Mouse (Mus musculus) kidney, adult 2 months (tissue): ENCODE measurements at regions not wholly inside any gene's neighbourhood (a gene's known extent, or its start where the extent isn't known, plus 50 kb on each side); places are given as distances from the start of the nearest gene placed in this dataset.

Source experiments
- DNase-seq: peaks from one replicate; pipeline ENCODE4 v3.0.0; 2021
- H3K27ac ChIP-seq: fragments of 200-500 bp; 2 replicates; pipeline ENCODE4 v1.5.1; 2012; ENCODE audit warnings: low read depth, low read length, control low read depth, inconsistent platforms; ENCODE audit not compliant: insufficient read depth
- H3K27me3 ChIP-seq: fragments of 200-500 bp; replicated peaks from 2 replicates; pipeline ENCODE4 v1.6.1; 2012; ENCODE audit warnings: mild to moderate bottlenecking, moderate library complexity, low read length, inconsistent platforms; ENCODE audit not compliant: control insufficient read depth, insufficient read depth
- H3K36me3 ChIP-seq: fragments of 200-500 bp; 2 replicates; pipeline ENCODE4 v1.6.1; 2012; ENCODE audit warnings: mild to moderate bottlenecking, moderate library complexity, low read length, inconsistent platforms; ENCODE audit not compliant: control insufficient read depth, insufficient read depth
- H3K4me1 ChIP-seq: fragments of 200-500 bp; 2 replicates; pipeline ENCODE4 v1.6.1; 2011; ENCODE audit warnings: low read length; ENCODE audit not compliant: control insufficient read depth, insufficient read depth
- H3K4me3 ChIP-seq: fragments of 200-500 bp; 2 replicates; pipeline ENCODE4 v1.5.1; 2011; ENCODE audit warnings: mild to moderate bottlenecking, low read depth, low read length, control low read depth; ENCODE audit not compliant: insufficient read depth
- CTCF ChIP-seq: fragments of 200-500 bp; conservative IDR thresholded peaks from 2 replicates; pipeline ENCODE4 v1.5.1; 2011; ENCODE audit warnings: low read depth, mild to moderate bottlenecking, control low read depth, low read length, moderate library complexity, mixed read lengths; ENCODE audit not compliant: insufficient read depth, insufficient read length
- POLR2A ChIP-seq: fragments of 200-500 bp; IDR thresholded peaks from one replicate; pipeline ENCODE4 v1.6.1; 2011; ENCODE audit warnings: low read depth, low read length, control low read depth
- WGBS: fragments of 180-500 bp; shearing (Covaris S2); methylation state at CpG from one replicate; pipeline ENCODE4 v1.1.7; 2018; 5-methylcytosine and 5-hydroxymethylcytosine counted together

GRCm38 (mm10) chr3:18623831-18624304 lies 675.7 kb downstream of the Cypt12 start:
- peak; percentile 90 for DNase-seq
- 2% methylated on average over 4 of the region's 4 CpGs for whole genome bisulfite sequencing
- Histone ChIP-seq H3K4me1 (peaks cover 3% of the 10 kb centered on the region; the same call in 1 of the 2 replicates), H3K36me3 (no peaks in the 10 kb centered on the region), H3K4me3 (no peak overlapping the region), H3K27me3 (no peaks in the 10 kb centered on the region), H3K27ac (peak overlapping the region; percentile 96)
- peak; percentile 76 for TF ChIP-seq CTCF
- TF ChIP-seq POLR2A, result no peak

DNA sequence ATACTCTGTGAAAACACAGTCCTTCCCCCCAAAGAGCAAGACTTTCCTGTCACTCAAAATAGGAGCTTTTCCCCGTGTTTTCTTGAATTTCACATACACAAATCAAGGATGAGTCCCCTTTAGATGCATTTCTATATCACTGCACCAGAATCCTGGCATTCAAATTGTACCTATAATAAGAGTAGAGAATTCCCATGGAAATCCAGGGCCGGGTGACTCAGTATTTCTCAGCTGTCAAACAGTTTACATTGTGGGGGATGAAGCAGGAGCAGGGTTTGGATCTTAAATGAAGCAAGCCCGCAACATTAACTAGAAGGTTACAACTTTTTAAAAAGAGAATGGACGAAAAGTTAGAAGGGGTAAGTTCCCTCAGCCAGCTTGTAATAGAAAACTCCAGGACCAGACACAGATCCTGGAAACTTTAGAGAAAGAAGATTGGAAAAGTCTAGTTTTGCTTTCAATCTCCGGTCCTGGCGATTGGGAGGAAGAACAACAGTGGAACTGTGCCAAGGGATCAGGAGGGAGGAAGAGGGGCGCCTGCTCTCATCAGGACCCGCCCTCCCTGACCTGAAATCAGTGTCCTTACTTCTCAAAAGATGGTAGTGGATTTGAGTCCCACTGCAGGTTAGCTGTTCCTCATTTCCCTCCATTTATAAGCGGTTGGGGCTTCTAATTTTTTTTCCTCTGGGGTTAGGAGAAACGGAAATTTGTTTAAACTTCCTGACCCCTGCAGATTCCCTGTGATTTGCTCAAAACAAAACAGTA lies 676.4 kb downstream of the Cypt12 start:
- H3K27ac ChIP-seq, result peak overlapping the region; percentile 96
- no peak for TF ChIP-seq CTCF
- no peak for TF ChIP-seq POLR2A
- no peaks in the 10 kb centered on the region for H3K36me3 ChIP-seq
- peak overlapping the region; percentile 28; the same call in 1 of the 2 replicates for H3K4me3 ChIP-seq
- peak; percentile 77 for DNase-seq
- peaks cover 3% of the 10 kb centered on the region; the same call in 1 of the 2 replicates for H3K4me1 ChIP-seq
- H3K27me3 ChIP-seq, result no peaks in the 10 kb centered on the region
- WGBS, result 7% methylated on average over 10 of the region's 10 CpGs

DNA sequence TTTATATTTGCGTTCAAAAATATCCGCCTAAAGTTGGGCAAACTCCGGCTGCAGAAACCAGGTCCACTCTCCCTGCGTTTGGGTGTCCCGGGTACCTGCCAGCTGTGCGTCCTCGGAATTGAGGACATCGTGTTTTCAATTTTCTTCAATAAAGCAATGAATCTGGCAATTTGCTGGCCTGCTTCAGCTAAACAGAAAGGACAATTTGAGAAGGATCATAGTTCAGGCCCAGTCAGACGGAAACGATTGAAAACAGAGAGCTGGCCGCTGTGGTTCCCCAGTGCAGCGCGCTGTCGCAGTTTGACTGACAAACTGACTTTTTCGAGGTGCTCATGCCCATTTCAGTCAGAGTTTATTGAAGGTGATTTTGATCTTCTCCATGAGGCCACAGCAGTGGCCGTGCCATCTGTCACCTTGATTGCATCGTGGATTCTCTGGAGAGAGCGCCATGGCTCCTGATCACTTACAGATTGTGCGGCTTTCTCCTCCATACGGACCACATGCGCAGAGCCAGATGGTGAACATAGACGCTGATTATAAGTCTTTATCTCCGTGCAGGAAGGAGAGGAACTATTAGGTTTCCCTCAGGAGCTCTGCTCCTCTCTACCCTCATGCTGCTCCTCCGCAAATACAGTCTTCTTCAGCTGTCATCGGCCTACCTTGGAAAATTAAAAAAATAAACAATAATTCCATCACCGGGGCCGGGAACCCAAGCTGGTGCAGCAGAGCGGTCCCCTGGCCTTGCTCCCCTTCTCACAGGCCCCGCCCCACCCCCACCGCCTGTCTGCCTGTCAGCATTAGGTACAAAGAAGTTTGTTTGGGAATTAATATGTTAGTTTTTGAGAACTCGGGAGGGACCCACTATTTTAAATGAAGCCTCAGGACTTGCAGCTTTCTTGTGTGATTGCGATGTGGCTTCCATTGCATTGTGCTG lies 677.5 kb downstream of the Cypt12 start:
- peak overlapping the region; percentile 96 for H3K27ac ChIP-seq
- DNase-seq, result peak; percentile 81
- TF ChIP-seq POLR2A, result no peak
- TF ChIP-seq CTCF, result no peak
- H3K4me1 ChIP-seq, result peaks cover 3% of the 10 kb centered on the region; the same call in 1 of the 2 replicates
- H3K36me3 ChIP-seq, result no peaks in the 10 kb centered on the region
- 26% methylated on average over 32 of the region's 32 CpGs for WGBS
- no peaks in the 10 kb centered on the region for H3K27me3 ChIP-seq
- H3K4me3 ChIP-seq, result peak overlapping the region; percentile 27

DNA sequence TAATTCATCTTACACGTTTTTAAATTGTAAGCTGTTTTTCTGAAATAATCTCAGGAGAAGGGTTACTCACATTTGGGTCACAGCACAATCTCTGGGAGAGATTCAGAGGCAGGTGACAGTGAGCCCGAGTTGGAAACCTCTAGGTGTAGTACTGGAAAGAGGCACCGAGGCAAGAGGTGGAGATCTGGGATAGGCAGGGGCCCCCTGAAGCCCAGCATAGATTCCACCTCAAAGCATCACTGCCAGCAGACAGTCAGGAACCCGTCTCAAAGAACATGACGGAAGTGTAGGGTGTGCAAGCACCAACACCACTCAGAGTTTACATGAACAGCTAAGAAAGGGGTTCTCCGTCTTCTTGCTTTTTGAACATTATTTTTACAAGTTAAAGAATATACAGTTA lies 678.2 kb downstream of the Cypt12 start:
- no peak for DNase-seq
- Histone ChIP-seq H3K27me3 (no peaks in the 10 kb centered on the region), H3K36me3 (no peaks in the 10 kb centered on the region), H3K27ac (no peak overlapping the region), H3K4me1 (peaks cover 3% of the 10 kb centered on the region; the same call in 1 of the 2 replicates), H3K4me3 (no peak overlapping the region)
- TF ChIP-seq POLR2A, result no peak
- 73% methylated on average over 6 of the region's 6 CpGs for WGBS

DNA sequence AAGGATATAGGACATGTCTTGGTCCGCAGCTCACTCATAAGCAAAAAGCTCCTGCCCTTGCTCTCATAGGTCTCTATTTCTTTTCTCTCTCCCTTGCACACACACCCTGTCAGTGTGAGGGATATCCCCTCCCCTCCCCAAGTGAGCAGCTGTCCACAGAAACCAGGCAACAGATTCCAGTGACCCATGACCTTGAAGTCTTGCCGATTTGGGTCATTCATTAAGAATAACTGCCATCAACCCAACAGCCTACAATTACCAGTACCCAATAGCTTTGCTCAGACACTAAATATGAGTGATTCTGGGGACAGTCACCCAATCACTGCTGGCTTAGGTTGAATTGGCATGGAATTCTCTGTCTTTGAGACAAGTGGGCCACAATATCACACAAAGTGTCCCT lies 678.6 kb downstream of the Cypt12 start:
- no peaks in the 10 kb centered on the region for H3K27me3 ChIP-seq

GRCm38 (mm10) chr3:18629233-18629632 lies 681.0 kb downstream of the Cypt12 start:
- Histone ChIP-seq H3K27me3 (no peaks in the 10 kb centered on the region), H3K36me3 (no peaks in the 10 kb centered on the region), H3K4me3 (no peak overlapping the region), H3K4me1 (peaks cover 3% of the 10 kb centered on the region; the same call in 1 of the 2 replicates), H3K27ac (no peak overlapping the region)
- no peak for DNase-seq
- WGBS, result 98% methylated on average over 2 of the region's 2 CpGs
- TF ChIP-seq POLR2A (no peak), CTCF (no peak)

More for the DNA sequence above, 678.6 kb downstream of the Cypt12 start:
- TF ChIP-seq CTCF (no peak), POLR2A (no peak)
- no peaks in the 10 kb centered on the region for H3K36me3 ChIP-seq
- WGBS, result 56% methylated on average over 2 of the region's 2 CpGs
- H3K4me3 ChIP-seq, result no peak overlapping the region
- peak; percentile 14 for DNase-seq
- peaks cover 3% of the 10 kb centered on the region; the same call in 1 of the 2 replicates for H3K4me1 ChIP-seq
- no peak overlapping the region for H3K27ac ChIP-seq

DNA sequence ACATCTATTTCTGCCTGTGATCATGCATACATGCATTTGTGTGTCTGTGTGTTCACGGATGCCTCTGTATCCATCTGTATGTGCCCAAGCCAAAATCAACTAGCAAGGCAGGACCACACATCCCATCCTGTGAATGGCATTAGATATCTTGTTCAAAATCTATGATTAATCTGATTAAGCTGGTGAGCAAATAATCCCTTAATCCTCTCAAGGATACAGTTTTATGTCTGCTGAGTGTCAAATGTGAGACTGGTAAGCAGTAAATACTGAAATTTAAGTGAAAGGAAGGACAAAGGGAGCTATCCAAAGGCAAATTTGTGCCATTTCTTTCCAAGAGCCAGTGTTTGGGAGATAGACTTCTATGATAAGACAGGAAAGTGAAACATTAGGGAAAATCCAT lies 683.4 kb downstream of the Cypt12 start:
- WGBS, result 94% methylated on average over 1 of the region's 1 CpGs
- TF ChIP-seq CTCF, result no peak
- TF ChIP-seq POLR2A, result no peak

More for the DNA sequence above, 683.4 kb downstream of the Cypt12 start:
- no peak overlapping the region for H3K4me3 ChIP-seq
- no peak for DNase-seq
- H3K36me3 ChIP-seq, result no peaks in the 10 kb centered on the region
- H3K27ac ChIP-seq, result no peak overlapping the region
- no peaks in the 10 kb centered on the region for H3K4me1 ChIP-seq
- H3K27me3 ChIP-seq, result no peaks in the 10 kb centered on the region
